Mouse (Mus musculus) cerebral cortex, adult 2 months (tissue): ENCODE data around the gene Hrnr.

Source experiments
- WGBS: fragments of 180-500 bp; shearing (Covaris S2); methylation state at CpG from one replicate; pipeline ENCODE4 v1.1.7; 2018; 5-methylcytosine and 5-hydroxymethylcytosine counted together

Hrnr gene

GRCm38 (mm10) chr3:93319449-93319848 lies at the start of gene Hrnr:
TSS of gene Hrnr (plus strand) at chr3:93319749.
- 85% methylated on average over 2 of the region's 2 CpGs for WGBS

DNA sequence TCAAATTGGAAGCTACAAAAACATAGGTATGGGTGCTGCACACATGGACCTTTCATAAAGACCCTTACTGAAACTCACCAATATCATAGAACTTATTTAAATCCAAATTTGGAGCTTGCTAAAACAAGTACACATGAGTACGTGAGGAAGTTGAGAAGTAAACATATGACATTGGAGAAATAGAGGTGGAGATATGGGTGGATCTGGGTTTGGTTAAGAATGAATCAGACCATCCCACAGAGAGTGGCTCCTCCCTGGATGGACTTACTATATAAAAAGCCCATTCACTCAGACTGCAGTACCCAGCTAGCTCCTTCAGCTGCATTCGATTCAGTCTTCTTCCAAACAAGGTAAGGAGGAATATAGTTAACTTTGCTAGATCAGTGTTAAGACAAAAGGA lies 46.3 kb upstream of the Hrnr start, which contains the start of gene Flg:
TSS of gene Flg (plus strand) at position 301 of the 400 bp plus-strand sequence.
- WGBS = 88% methylated on average over 2 of the region's 2 CpGs

DNA sequence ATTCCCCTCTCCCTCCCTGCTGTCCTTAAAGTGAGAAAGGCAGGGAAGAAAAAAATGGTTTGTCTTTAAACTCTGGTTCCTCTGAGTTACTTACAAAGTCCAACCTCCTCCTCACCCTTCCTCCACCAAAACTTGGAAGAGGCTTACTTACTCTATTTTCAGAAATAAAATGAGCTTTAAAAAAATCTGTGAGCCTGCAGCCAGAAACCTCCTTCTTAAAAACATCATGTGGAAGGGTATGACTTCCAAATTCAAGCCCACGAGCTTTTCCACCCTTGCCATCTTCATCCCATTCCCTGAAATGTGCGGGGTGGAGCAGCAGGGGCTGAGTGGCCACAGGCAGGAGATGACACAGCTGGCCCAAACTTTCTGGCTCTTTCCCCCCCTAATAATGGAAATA lies 22.0 kb upstream of the Hrnr start:
- 60% methylated on average over 2 of the region's 2 CpGs for WGBS

DNA sequence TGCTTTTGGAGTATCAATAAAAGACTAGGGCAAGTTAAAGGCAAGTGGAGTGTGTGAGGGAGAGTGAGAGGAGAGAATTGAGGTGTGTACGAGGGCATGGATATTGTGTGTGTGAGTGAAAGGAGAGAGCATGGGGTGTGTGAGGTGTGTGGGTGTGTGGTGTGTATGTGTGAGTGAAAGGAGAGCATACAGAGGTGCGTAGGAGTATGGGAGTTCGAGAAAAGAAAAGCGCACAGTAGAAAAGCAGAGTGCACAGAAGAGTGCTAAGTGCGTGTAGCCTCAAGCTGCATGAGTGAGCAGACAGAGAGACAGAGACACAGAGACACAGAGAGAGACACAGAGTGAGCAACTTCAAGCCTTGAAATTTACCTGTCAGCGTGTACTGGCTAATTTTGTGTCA lies 19.7 kb upstream of the Hrnr start:
- 63% methylated on average over 6 of the region's 6 CpGs for WGBS

- WGBS = 64% methylated on average over 3 of the region's 3 CpGs
Measured at GRCm38 (mm10) chr3:93301896-93302295, 17.7 kb upstream of the Hrnr start.

- WGBS = 82% methylated on average over 2 of the region's 2 CpGs
Measured at GRCm38 (mm10) chr3:93306142-93306541, 13.4 kb upstream of the Hrnr start.

- 85% methylated on average over 3 of the region's 3 CpGs for WGBS
Measured at GRCm38 (mm10) chr3:93311371-93311770, 8.2 kb upstream of the Hrnr start.

- WGBS = 71% methylated on average over 1 of the region's 1 CpGs
Measured at GRCm38 (mm10) chr3:93314388-93314787, 5.2 kb upstream of the Hrnr start.

DNA sequence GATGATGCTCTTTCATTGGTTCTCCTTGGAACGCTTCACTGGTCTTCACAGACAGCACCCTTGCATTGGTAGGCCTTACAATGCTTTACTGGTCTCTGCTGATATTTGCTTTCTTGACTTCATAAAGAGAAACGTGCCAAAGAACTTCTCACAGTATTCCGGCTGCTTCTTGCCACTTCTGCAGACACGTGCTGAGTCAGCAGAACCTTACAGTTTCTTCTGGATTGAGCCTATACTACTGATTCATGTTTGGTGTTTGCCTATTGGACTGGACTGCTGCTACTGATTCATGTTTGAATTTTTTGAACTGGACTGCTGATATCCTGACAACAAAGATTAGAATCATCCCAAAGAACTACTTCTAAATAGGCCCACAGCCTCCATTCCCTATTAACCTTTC lies 20.5 kb downstream of the Hrnr start:
- WGBS = 80% methylated on average over 4 of the region's 4 CpGs

GRCm38 (mm10) chr3:93346896-93347295 lies 27.3 kb downstream of the Hrnr start:
- 71% methylated on average over 2 of the region's 2 CpGs for WGBS

DNA sequence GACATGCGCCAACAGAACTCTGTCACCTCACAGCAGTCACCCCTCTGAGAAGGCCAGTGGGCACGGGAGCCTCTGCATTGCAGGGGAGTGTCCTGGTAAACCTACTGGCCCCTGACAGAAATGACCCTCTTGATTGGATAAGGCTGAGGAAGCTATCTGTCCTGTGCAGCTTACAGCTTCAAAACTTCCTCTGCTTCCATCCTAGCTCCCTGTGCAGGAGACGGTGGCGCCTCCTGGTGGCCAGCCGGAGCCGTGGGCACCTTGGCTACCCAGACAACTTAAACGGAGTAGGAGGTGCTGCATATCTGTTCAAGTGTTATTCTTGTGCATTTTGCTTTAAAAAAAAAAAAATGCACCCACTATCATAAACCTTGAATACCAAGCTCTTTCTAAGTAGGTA lies 40.5 kb downstream of the Hrnr start:
- WGBS = 17% methylated on average over 7 of the region's 7 CpGs

GRCm38 (mm10) chr3:93361933-93362574 lies 42.5 kb downstream of the Hrnr start:
- 12% methylated on average over 10 of the region's 10 CpGs for WGBS

DNA sequence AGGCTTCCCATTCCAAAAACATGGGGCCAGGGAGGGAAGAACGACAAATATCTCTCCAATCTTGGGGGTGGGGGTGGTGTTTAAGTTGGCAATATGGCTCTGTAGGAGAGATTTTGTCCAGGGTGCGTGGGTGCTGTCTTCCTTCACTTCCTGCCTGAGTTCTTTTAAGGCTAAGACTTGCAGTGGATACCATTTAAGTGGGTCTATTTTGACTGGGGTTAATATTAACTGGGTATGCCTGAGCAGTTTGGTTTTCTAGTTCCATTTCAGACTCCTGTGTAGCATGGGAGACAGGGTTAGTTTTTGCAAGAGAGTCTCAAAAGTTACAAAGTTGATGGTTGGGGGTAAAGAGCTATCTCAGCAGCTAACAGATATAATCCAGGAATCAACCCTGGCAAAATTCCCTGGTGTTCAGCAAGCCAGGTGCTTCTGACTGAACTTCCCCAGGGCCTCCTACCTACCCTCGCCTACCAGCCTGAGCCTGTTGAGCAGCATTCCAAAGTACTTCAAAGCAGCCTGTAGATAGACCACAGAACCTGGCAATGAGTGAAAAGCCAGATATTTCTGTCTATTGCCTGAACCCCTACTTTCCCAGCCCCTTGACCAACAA lies 47.5 kb downstream of the Hrnr start:
- WGBS = 64% methylated on average over 3 of the region's 3 CpGs

GRCm38 (mm10) chr3:93368171-93368570 lies 48.6 kb downstream of the Hrnr start:
- 78% methylated on average over 1 of the region's 1 CpGs for WGBS

DNA sequence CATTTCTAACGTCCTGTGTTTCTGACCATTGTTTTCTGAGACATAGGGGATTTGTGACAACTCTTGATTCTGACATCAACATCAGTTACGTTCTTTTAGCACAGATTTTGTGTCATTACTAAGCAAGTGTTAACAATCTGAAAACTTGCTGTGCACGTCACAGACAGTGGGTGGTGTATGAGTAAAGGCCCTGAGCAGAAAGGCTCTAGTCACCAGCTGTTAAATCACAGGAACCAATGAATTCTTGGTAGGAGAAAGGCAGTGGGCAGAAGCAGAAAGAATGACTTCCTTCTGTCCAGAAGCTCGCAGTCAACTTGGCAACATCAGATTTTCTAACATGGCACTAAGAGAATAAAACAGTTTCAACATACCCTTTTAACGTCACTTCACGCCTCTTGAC lies 53.9 kb downstream of the Hrnr start:
- WGBS = 54% methylated on average over 6 of the region's 6 CpGs

DNA sequence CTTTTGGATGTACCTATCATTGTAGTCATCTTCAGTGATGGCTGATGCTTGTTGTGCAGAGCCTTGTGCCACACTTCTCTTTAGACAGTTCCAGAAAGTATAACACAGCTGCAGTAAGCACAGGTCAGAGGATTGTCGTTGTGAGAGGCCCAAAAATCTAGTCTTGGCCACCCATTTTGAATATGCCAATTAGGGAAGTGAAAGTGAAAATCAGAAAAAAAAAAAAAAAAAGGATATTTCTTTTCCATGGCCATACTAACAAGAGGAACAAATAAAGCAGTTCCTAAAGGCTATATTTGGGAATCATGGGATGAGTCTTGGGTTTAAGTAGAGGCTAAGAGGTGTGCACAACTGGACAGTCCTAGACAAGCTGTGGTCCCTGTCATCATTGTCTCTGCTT lies 55.6 kb downstream of the Hrnr start:
- WGBS = 76% methylated on average over 1 of the region's 1 CpGs

- WGBS = 78% methylated on average over 5 of the region's 5 CpGs
Measured at GRCm38 (mm10) chr3:93375601-93376000, 56.1 kb downstream of the Hrnr start.

GRCm38 (mm10) chr3:93378146-93378545 lies 58.6 kb downstream of the Hrnr start:
- WGBS = 54% methylated on average over 4 of the region's 4 CpGs
